Mouse (Mus musculus) myocyte (in vitro differentiated cells): Measurements from ENCODE around the gene Ung.

ENCODE experiments used
- CEBPB ChIP-seq: IDR thresholded peaks from 2 replicates; pipeline ENCODE4 v1.6.1; 2011; ENCODE audit warnings: mild to moderate bottlenecking, moderate library complexity; ENCODE audit not compliant: poor library complexity, insufficient read depth, severe bottlenecking
- MAX ChIP-seq: IDR thresholded peaks from one replicate; pipeline ENCODE4 v1.6.1; 2011; ENCODE audit warnings: low read depth, mild to moderate bottlenecking, control low read depth
- POLR2A ChIP-seq: IDR thresholded peaks from one replicate; pipeline ENCODE4 v1.6.1; 2011; ENCODE audit warnings: low read depth, mild to moderate bottlenecking, control low read depth, moderate library complexity; ENCODE audit not compliant: insufficient read length
- POLR2AphosphoS2 ChIP-seq: IDR thresholded peaks from one replicate; pipeline ENCODE4 v1.6.1; 2011; ENCODE audit warnings: low read depth, control low read depth; ENCODE audit not compliant: insufficient read length
- REST ChIP-seq: IDR thresholded peaks from one replicate; pipeline ENCODE4 v1.6.1; 2011; ENCODE audit warnings: mild to moderate bottlenecking, control low read depth, moderate library complexity; ENCODE audit not compliant: insufficient read depth, insufficient read length
- TCF12 ChIP-seq: IDR thresholded peaks from one replicate; pipeline ENCODE4 v1.6.1; 2011; ENCODE audit warnings: mild to moderate bottlenecking, control low read depth; ENCODE audit not compliant: poor library complexity, insufficient read depth, severe bottlenecking

DNA sequence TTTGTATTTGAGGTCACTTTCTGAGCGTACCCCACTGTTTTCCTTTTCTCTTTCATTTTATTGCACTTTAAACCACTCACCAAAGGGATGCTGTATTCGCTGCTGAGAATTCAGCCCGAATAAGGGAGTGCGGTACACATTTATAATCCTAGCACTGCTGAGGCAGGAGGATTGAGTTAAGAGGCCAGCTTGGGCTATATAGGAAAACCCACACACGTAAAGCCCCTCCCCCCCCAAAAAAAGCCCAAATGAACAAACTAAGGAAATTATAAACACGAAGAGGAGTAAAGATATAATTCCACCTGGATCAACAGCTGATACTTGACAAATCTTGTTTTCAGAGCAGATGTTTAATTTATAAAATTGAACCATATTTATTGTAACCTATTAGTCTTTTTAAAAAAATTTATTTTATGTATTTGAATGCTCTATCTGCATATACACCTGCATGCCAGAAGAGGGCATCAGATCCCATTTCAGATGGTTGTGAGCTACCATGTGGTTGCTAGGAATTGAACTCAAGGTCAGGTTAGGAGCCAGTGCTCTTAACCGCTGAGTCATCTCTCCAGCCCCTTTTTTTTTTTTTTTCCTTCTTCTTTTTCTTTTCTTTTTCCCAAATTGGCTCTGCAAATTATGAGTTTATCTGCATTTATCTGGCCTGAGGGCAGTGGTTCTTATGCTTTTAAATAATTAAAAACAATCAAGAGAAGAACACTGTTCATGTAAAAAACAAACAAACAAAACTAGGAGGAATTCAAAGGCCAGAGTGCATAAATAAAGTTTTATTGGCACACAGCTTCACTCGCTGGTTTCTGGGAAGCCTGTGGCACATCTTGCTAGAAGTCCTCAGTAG lies 46.6 kb downstream of the Ung start:
- no peak for TF ChIP-seq POLR2AphosphoS2
- no peak for TF ChIP-seq MAX
- TF ChIP-seq POLR2A, result no peak
- no peak for TF ChIP-seq CEBPB
- TF ChIP-seq TCF12, result no peak
- no peak for TF ChIP-seq REST
